Mouse (Mus musculus) spleen, adult 2 months (tissue): ENCODE measurements at regions not wholly inside any gene's neighbourhood (a gene's known extent, or its start where the extent isn't known, plus 50 kb on each side); places are given as distances from the start of the nearest gene placed in this dataset.

Experiments
- CTCF ChIP-seq: fragments of 200-500 bp; IDR thresholded peaks from 2 replicates; pipeline ENCODE4 v1.5.1; 2011; ENCODE audit warnings: mild to moderate bottlenecking, inconsistent platforms; ENCODE audit not compliant: insufficient read depth, insufficient read length, insufficient replicate concordance; ENCODE audit errors: extremely low read depth
- POLR2A ChIP-seq: fragments of 200-500 bp; IDR thresholded peaks from 2 replicates; pipeline ENCODE4 v1.6.1; 2011; ENCODE audit warnings: low read depth, low read length, inconsistent platforms

DNA sequence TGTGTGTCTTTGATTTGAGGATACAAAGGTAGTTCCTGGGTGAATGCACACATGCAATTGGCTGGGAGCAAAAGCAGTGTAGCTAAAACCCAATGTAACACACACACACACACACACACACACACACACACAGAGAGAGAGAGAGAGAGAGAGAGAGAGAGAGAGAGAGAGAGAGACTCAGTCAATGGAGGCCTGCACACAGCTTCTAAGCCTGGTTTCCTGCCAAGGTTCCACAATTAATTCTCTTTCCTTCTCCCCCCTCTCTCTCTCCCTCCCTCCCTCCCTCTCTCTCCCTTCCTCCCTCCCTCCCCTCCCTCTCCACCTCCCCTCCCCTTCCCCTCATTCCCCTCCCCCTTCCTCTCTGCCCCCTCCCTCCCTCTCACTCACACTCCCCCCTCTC is 330.6 kb upstream of the Prickle1 start:
- TF ChIP-seq POLR2A (no peak), CTCF (no peak)
